Mouse (Mus musculus): ENCODE measurements at regions not wholly inside any gene's neighbourhood (a gene's known extent, or its start where the extent isn't known, plus 50 kb on each side); places are given as distances from the start of the nearest gene placed in this dataset.
A peak's percentile ranks its signal among the peaks of the same experiment; 100 is the strongest.

DNA sequence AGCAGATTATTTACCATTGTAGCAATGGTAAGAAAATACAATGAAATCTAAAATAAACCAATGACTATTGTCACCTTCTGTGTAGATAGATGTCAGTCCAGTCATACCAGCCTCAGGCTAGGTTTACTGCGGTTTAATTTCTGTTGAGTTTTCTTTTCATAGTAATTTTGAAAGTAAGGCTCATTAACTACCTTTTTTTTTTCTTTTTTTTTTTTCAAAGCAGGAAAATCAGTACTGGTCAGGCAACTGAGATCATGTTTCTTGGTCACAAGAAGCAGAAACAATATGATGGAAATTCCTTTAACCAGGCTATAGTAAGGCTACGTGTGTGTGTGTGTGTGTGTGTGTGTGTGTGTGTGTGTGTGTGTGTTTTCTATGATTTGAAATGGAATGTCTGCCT lies 622.0 kb downstream of the Nfib start:
- no peak for DNase-seq

DNA sequence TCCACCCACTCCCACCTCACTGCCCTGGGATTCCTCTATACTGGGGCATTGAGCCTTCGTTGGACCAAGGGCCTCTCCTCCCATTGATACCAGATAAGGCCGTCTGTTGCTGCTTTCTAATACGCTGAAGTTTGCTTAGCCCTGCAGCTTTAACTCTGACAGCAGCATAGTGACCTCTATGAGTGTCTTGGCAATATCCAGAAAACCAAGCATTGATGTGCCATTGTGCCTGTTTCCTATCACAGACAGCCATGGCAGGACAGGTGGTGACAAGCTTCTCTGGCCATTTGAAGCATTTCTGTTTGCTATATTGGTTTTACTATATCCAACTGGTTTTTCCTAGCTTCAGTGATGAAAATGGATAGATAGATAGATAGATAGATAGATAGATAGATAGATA lies 625.4 kb upstream of the Mpdz start:
- DNase-seq: no peak

DNA sequence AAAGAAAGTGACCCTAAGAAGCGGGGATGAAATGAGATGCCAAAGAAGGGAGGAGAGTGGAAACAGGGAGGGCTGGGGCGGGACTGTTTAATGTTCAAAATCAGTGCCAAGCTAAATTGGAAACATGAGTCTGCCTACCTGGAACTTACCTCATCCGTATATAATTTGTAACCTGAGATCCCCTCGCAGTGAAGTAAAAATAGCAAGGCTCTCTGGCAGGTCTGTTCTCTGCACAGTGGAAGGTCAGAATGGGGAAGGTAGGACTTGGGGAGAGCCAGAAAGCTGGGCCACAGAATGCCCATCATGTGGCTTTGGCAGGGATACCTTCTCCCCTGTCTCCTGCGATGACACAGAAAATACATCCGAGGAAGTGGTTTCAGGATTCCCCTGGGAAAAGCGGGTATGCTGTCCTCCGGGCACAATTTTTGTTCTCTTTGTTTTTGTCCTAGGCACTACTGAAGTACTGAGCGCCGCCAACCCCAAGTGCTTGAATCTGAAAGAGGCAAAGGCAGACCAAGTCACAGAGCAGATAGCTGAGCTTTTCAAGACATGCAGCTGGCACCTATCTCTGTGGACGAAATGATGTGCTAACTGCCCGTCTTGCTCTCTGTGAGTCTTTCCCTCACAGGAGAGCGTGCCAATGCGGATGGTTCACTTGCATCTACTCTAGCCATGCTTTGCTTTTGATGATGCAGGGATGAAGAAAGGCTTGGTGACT lies 623.2 kb upstream of the Mpdz start:
- DNase-seq: peak; percentile 14 to 61

DNA sequence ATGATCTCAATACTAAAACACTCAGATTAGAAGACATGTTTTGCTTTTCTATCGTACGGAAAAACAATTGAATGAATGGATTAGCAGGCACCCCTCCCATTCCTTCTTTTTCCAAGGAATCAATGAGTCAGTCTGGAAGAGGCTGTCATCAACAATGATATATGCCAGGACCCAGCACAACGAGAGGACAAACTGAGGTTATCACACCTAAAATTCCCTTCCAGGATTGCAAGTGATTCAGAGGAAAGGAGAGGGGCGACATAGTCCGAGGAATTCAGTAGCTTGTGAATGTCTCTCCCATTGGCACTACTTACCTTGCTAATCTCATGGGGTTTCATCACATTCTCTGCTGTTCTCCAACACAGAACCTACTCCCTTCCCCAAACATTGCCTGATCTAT lies 620.1 kb upstream of the Mpdz start:
- no peak for DNase-seq

DNA sequence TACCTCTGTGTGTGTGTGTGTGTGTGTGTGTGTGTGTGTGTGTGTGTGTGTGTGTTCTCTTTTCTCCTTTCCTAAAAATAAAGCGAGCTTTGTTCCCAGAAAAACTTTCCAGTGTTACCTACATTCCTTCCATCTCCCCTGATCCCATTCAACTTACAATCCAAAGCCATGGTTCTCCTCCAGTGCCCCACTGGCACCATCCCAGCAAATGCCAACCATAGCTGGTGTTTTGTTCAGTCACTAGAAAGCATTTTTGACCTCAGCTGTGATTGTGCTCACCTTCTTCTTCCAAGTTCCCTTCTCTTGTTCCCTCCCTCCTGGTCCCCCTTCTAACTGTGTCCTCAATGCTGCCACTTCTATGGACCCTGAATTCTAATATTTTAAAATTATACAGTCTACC lies 614.1 kb upstream of the Mpdz start:
- DNase-seq: peak; percentile 71 to 74

DNA sequence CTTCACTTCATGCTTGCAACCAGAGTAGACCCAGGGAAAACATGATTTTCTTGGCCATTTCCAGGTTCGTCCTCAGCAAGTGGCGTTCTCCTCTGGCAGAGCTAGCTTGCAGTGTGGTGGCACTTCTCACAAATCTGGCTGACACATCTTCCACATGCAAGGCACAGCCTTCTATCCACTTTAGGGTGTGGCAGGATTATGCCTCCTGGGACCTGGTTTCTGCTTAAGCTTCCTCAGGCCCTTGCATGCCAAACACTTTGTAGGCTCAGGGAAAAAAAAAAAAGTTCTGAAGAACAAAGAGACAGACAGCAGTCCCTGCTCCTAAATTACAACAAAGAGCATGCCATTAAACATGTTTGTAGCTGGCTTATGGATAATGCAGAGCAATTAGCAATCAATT lies 605.6 kb upstream of the Mpdz start:
- DNase-seq: no peak

DNA sequence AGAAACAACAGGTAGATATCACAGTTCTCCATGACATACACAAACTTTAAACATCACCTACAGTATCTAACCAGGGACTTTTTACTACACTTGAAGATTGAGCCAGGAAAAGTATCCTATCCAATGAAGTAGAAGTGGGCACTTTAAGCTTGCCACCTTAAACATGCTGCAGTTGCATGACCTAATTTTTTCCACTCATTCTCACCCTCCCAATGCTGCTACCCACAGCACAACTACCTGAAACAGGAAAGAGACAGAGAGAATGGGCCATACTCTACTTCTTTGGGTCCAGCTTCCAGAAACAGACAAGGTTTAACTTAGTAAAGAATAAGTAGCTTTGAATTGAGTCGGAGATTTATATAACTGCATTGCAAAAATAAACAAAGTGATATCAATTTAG lies 594.9 kb upstream of the Mpdz start:
- DNase-seq: no peak

DNA sequence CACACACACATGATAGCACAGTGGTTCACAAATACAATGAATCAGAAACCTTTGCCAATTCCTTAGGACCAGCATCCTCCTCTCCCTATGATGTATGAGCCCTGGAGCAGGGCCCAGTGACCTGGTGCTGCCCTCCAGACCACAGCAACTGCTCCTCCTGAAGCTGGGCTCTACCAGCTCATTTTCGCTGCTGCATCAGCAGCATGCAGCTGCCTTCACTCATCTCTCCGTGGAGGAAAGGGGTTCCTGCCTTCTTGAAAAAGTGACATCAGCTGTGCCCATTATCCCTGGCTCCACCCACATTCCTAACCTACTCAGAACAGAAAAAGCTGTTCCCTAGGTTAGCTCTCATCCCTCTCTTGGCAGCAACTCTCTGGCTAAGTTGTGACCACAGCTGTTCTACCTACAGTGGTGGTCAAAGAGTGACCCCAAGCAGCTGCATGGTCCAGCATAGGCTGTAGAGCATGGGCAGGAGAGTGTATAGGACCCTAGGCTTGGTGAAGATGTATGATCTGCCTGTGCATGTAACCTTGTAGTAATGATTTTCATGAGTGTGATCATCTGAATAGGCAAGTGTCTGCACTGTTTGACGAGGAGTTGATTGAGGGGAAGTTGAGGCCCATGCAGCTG lies 592.6 kb upstream of the Mpdz start:
- DNase-seq: peak in 1 of 2 experiments; percentile 11

DNA sequence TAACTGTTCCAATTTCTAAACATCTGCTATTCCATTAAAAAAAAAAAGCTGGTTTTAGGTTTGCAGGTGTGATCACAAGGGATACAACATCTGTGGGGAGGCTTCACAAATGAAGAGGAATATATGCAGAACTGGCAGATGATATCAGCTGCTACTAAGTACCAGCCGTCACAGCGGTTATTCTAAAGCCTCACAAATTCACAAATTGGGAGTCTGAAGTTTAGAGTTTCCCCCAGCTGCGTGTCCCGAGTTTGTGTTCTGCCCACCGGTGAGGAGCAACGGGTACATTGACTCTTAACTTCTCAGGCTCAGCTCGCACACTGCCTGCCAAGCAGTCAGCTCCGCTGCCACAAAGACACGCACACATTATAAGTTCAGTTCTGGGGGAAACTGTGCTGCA lies 586.6 kb upstream of the Mpdz start:
- no peak for DNase-seq

DNA sequence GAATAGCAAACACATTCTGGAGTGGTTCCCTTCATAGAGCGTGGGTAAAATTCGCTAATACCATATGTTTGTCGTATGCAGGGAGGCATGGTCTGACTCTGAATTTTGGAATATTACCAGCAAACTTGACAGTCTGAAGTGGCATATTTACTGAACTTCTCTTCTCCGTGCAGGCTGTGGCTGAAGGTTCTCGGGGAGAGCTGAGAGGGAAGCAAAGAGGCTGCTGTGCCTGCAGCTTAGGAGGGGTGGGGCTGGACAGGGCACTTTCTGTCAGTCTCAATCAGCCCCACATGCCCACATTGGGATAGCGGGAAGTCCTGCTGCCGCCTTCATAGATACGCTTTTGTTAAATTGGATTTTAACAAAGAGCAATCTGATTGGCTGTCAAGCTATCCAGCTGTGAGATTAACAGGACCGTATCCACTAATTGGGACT lies 584.8 kb upstream of the Mpdz start:
- no peak for DNase-seq

DNA sequence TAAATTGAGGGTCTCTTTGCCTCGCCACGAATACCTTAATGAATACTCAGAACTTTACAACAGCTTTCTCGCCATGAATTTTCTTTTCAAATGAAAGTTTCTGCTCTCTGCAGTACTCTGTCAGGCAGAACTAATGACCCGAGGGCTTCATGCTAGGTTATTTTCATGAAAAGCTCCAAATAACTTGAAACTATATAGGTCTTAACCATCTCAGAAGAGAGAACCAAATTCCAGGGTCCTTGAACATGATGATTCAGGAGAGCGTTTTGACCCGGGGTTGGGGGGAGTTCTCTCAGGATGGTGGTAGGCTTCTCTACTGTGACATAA lies 558.8 kb upstream of the Mpdz start:
- DNase-seq: no peak

DNA sequence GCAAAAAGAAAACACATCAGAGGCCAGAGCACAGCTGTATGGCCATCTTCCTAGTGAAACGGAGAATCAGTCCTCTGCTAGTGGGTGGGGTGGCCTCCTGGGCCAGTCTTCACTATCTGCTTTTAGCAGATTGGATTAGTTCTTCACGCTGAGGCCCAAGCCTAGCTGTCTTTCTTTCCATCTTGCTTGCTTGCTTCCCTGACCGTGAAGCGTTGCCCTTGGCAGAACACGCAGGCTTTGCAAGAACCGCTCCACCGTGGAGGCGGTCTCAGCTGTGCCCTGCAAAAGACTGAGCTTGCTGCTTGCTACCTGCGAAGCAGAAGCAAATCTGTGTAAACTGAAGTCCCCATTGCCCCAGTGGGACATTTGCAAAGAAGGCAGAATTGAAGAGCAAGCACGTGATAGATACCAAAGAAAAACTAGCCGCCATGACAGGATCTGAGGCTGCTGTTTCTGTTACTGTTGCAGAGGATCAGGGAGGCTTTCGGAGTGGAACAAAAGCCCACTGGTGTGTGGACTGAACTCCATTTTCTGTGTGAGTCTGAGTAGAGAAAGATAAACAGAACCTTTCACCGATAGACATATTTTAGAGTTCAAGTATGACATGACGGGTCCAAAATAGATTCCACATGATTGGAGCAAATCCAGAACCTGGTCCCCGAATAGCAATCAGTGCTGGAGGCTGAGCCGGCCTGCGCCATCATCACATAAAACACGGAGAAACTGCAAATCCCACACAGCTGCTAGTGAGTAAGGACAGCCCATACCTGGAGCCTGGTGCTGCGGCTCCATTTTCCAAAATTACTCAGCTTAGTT lies 558.2 kb upstream of the Mpdz start:
- no peak for DNase-seq

DNA sequence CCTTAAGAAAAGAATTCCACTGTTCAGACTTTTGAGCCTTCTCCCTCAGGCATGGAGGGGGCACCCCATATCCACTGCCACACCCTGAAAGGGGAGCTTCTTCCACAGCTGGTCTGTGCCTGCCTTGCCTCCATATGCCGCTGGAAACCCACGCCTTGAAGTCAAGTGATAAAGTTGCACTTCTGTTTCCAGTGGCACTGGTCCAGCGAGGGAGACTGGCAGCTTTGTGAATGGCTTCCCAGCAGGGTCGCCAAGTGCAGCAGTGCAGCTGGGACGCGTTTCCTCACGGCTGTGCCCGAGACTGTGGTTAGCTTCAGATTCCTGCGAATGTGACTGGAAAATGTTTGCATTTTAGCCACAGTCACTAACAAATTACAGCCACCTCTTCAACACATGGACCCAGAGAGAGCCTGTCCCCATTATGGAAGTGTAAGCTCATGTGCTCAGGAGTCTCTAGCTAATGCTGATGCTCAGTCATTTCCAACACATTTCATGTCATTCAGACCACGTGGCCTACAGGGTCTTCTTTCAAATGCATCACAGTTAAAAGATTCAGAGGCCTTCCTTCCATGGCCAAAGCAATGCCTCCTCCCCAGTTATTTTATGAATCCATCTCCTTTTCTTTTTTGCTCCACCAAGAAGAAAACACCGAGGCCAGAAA lies 557.2 kb upstream of the Mpdz start:
- DNase-seq: no peak

DNA sequence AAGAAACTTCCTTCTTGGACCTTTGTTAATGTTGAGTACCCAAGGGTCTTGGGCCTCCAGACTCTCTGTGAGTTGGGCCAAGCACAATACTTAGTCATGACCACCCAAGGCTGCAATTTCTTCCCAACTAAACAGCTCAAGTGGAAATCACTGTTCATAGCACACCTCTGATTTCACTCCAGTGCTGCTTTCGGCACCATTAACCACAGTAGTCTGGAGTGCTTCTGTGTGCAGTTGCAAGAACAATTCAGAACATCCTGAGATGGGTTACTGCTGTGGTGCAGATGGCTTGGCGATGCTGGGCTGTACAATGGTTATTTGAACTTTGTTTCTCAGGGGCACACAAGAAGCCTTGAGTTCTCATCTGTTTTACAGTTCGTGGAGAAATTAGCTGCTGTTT lies 556.5 kb upstream of the Mpdz start:
- DNase-seq: no peak

DNA sequence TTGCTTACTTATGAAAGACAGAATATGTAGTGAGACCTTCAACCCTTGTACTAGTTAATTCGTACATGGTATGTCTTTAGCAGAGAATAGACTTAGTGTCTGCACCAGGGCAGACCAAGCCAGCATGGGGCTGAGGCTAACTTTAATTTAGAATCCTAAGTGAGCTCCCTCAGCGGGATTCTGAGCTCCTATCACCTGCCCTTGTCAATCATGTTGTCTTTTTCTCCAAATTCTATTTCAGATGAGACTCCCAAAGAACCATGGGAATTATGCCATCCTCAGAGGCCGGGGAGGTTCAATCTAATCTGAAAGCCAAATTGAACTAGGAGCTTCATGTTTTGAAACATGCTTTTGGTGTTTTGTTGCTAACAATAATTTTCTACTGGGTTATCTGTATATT lies 553.8 kb upstream of the Mpdz start:
- no peak for DNase-seq

DNA sequence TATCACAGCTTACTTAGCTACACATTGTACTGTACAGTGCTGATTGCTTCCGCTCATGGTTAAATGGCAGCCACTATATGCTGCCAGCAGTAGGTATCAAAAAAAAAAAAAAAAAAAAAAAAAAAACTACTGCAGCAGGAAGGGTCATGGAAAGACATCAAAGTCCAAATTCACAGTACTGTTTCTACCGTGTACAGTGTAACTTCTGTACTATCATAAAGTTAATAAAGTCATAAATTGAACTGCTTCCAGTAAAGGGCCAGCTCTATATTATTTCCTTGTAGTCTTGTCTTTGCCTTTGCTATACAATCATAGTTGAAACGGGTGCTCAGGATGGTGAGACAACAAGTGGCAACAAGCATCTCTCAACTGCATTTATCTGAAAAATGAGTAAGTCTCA lies 552.6 kb upstream of the Mpdz start:
- DNase-seq: no peak

DNA sequence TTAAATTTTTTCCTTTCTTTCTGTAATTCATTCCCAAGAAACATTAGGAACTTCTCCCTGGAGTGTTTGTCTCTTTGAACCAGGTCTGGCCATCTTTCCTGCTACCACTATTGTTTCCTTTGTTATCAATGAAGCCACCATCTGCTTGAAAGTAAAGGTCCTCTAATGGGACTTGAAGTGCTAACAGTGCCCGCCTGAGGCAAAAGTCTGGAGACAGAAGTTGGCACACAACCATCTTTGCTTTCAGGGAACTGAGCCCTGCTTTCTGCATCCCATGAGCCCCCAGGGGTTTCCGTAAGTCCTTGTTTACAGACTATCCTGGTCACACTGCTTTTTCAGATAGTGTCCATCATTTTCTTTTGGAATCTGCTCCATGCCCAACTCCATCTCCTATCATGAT lies 546.2 kb upstream of the Mpdz start:
- DNase-seq: no peak

DNA sequence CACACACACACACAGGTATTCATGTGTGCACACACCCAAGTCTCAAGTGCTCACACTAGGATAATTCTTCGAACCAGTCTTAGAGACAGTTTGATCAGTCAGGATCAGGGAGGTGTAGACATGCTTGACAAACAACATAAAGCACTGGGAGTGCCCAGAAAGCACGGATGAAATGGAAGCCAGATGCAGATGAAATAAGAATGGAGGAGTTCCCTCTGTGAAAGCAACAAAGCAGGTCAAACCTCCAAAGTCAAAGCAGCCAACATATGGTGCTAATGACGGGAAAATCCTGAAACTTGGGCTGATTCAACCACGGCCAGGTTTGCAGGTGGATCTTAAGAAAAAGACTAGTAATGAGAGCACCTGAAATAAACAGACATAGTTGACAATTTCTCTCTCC lies 544.0 kb upstream of the Mpdz start:
- no peak for DNase-seq

DNA sequence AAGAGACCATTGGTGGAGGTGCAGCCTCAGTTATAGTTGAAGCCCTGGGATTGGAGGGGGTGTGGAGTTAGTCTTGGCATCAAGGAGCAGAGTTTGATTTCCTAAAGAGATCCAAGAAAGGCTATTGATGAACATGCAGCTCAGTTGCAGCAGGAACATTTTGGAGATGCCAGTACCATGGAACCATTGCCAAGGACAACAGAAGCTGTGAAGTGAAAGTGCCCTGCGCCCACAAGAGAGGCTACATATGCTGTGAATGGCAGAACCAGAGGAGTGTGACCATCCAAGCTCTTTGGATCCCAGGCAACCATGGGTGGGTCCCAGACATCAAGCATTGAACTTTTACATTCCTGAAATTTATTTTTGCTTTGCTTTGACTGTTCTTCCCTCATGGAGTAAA lies 539.2 kb upstream of the Mpdz start:
- DNase-seq: no peak

DNA sequence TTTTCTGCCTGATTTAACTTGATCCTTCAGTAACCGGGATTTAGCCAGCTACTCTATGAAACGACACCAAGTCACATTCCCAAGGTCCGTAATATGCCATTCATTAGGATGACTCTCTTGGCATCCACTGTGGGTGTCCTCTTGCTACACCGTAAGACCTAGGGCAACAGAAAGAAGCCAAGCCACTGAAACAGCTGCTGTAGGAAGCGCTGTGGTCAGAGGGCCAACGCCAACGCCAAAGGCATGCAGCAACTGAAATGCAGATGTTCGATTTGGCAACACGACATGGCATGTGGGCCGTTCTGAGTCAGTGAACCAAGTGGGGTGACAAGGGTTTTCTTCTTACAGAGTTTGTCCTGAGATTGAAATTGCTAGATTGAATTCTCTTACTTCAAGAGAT lies 527.9 kb upstream of the Mpdz start:
- DNase-seq: no peak

DNA sequence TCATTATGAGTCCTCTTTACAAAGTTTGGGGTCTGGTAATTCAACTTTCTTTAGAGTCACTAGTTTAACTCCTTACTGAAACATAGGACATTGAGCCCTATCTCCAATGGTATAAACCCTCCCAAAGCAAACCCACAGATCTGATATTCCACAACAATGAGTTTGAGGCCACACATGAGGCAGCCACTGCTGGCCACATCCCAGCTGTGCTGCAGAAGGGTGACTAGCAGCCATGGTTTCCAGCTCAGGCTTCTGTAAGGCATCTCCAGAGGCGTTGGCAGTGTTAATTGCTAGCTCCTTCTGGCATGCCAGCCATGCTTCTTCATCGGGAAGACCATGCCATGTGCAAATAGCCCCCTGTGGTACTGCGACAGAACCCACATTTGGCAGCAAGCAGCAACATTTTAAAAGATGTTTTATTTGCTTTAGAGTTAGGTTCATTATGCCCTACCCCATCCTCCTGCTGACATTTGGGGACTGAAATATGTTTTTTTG lies 527.1 kb upstream of the Mpdz start:
- no peak for DNase-seq

DNA sequence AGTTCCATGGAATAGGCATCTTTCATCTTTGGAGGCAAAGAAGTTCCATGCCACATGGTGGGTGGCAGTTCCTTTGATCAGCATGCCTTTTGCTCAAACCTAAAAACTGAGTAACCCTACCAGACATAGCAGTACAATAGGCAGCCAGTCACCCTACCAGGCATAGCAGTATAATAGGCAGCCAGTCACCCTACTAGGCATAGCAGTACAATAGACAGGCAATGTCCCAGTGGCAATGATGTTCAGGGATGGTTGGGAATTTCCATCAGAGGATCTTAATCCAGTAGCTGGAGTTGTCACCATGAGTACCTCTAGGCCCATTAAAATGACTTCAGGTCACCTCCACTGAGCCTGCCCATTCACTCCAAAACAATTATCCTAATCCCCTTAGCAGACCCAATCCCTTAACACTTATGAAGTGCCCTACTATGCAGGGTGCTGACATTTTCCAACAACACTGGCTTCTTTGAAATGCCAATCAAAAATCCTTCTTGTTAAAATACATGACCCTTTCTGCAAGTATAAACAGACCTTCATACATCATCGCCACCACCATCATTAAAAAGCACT lies 523.5 kb upstream of the Mpdz start:
- DNase-seq: no peak

DNA sequence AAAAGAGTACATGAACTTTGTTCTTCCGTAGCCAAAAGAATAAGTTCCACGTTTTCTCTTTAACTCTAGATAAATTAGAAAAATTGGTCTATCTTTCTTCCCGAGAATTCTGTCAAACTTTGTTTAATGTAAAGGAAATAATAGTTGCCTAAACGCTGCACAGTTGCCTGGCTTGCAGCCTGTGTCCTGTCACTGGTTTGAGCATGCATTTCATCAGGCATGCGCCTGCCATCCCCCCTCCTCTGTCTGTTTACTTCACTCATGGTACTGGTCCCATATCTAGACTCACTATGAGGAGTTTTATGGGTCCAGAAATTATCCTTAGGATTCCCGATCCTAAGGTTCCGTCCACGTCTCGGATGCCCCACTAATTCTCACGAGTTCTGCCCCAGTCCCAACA lies 520.5 kb upstream of the Mpdz start:
- DNase-seq: no peak
